Mouse (Mus musculus): ENCODE results near the gene St8sia1.

GRCm38 (mm10) chr6:142804402-142804801, 159.8 kb downstream of the St8sia1 start, which contains the start of gene Sult6b2:
- TF ChIP-seq POLR2A (IDR thresholded peaks at IDR 0.05; ENCODE audit: low read depth, low read length) (no peak), CTCF (IDR thresholded peaks at IDR 0.05; ENCODE audit: extremely low read depth, insufficient read depth, insufficient read length, insufficient replicate concordance) (no peak)

All from spleen, adult 2 months (tissue).